Mouse (Mus musculus) common myeloid progenitor, adult 5-6 weeks (primary cell): ENCODE measurements at regions not wholly inside any gene's neighbourhood (a gene's known extent, or its start where the extent isn't known, plus 50 kb on each side); places are given as distances from the start of the nearest gene placed in this dataset.

Experiments used
- ATAC-seq: replicated peaks from 2 replicates; pipeline ENCODE4 v1.8.0; 2016; ENCODE audit warnings: low read depth, mild to moderate bottlenecking, moderate TSS enrichment, inconsistent platforms; ENCODE audit not compliant: poor library complexity, severe bottlenecking

- no peak for ATAC-seq
These were observed 51.2 kb upstream of the Pja2 start for GRCm38 (mm10) chr17:64382894-64383293.

- ATAC-seq: no peak
These were observed 51.9 kb upstream of the Pja2 start for GRCm38 (mm10) chr17:64383600-64383999.

- ATAC-seq: no peak
These were observed 58.6 kb upstream of the Pja2 start for GRCm38 (mm10) chr17:64390349-64390748.

GRCm38 (mm10) chr17:64397254-64397897 is 65.7 kb upstream of the Pja2 start:
- ATAC-seq: peak; percentile 55

- ATAC-seq: no peak
These were observed 66.5 kb upstream of the Pja2 start for GRCm38 (mm10) chr17:64398114-64398692.

- no peak; the same call in 1 of the 2 replicates for ATAC-seq
These were observed 67.0 kb upstream of the Pja2 start for GRCm38 (mm10) chr17:64398708-64399107.

- ATAC-seq: no peak
These were observed 75.1 kb upstream of the Pja2 start for GRCm38 (mm10) chr17:64406742-64407254.

- ATAC-seq: no peak
These were observed 75.7 kb upstream of the Pja2 start for GRCm38 (mm10) chr17:64407255-64408011.

- no peak for ATAC-seq
These were observed 94.1 kb upstream of the Pja2 start for GRCm38 (mm10) chr17:64425811-64426210.

GRCm38 (mm10) chr17:64426536-64426935 is 94.8 kb upstream of the Pja2 start:
- ATAC-seq: no peak

GRCm38 (mm10) chr17:64439571-64439970 is 107.9 kb upstream of the Pja2 start:
- no peak for ATAC-seq

GRCm38 (mm10) chr17:64454736-64455135 is 123.0 kb upstream of the Pja2 start:
- ATAC-seq: no peak

- no peak for ATAC-seq
These were observed 134.3 kb upstream of the Man2a1 start for GRCm38 (mm10) chr17:64466273-64466672.

GRCm38 (mm10) chr17:64466746-64467145 is 133.8 kb upstream of the Man2a1 start:
- no peak for ATAC-seq

GRCm38 (mm10) chr17:64467297-64467696 is 133.2 kb upstream of the Man2a1 start:
- ATAC-seq: no peak

GRCm38 (mm10) chr17:64469754-64470400 is 130.7 kb upstream of the Man2a1 start:
- ATAC-seq: no peak

GRCm38 (mm10) chr17:64480607-64481038 is 119.9 kb upstream of the Man2a1 start:
- no peak for ATAC-seq

- no peak for ATAC-seq
These were observed 115.7 kb upstream of the Man2a1 start for GRCm38 (mm10) chr17:64484835-64485234.

GRCm38 (mm10) chr17:64489769-64490335 is 110.7 kb upstream of the Man2a1 start:
- ATAC-seq: no peak

- no peak for ATAC-seq
These were observed 109.9 kb upstream of the Man2a1 start for GRCm38 (mm10) chr17:64490664-64491063.
